Mouse (Mus musculus): ENCODE data around the gene Dhx15.

GRCm38 (mm10) chr5:52119822-52120221, 70.5 kb downstream of the Dhx15 start:
- TF ChIP-seq CTCF (IDR thresholded peaks at IDR 0.05; ENCODE audit: low read depth, low read length) (no peak; the same call in 1 of the 2 replicates), POLR2A (IDR thresholded peaks at IDR 0.05; ENCODE audit: extremely low read depth, insufficient read depth, low read length) (no peak)
